Mouse (Mus musculus): ENCODE results near the gene Sash3. TPM values are rescaled to one million over a fixed set of nuclear protein-coding genes. Genes with fewer than 3 reads are reported as not detected.

Sash3 gene
- polyA plus RNA-seq, 1 experiment from 2014 or later, result 1.3 TPM

DNA sequence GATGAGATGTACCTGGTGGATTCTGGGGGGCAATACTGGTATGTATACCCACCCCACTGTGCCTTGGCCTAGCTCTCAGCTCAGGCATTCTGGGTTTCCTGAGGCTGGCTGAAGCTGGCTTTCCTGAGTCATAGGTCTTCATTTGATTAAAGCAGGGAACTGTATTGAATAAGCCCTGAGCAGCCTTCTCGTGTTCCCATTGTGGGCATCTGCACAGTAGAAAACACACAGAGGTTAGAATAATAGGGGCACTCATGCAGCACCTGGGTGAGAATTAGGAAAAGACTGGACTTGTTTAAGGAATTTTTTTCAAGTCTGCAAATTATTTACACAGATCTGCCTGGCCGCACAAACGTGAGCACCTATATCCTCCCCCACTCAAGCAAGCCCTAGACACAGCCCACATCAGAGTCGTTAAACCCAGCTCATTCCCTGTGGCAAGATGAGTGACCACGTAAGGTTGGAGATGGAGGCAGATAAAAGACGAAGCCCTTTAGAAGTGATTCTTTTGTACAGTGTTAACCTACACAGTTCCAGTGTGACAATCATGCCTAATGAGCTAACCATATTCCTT is 19.2 kb upstream of the Sash3 start:
- Histone ChIP-seq H3K4me1 (0 out of 2 replicates have a peak, but pooled peaks cover 3% of the 10 kb centered on the region), H3K9me3 (replicated peaks) (no peaks in the 10 kb centered on the region), H3K4me3 (no peak overlapping the region), H3K27ac (replicated peaks) (no peak overlapping the region), H3K36me3 (no peaks in the 10 kb centered on the region), H3K27me3 (ENCODE audit: low read depth, poor library complexity, severe bottlenecking) (peaks cover 6% of the 10 kb centered on the region; the same call in 1 of the 2 replicates)
- 70% methylated on average over 6 of the region's 6 CpGs for WGBS
- no peak for DNase-seq (ENCODE audit: low spot score)

DNA sequence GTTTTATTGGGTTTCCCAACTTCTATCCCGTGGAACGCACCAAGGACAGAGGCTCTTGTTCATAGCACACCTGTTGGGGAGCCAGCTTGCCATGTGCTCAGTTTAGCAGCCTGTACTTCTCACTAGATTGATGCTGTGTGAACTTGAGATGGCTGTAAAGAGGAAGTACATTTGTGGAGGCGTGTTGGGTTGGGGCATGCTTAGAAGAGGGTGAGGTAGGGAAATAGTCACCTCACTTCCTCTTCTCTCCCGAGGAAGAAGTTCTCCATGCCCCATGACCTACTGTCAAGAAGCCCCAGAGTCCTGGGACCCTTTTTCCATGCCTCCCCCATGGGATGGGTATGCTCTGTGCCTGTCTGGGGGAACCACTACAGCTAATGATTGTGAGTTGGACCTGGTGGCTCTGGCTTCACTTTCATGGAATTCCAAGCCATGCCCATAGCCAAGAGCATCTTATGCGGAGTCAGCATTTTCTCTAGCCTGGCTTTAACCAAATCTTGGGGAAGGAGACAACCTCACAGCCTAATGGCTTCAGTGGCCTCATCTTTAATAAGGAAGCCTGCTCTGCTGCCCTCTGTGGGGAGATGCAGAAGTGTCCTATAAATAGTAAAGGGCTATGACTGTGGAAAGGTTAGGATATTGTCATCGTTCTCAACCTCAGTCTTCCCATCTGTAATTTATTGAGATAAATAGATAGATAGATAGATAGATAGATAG is 18.6 kb upstream of the Sash3 start:
- no peaks in the 10 kb centered on the region for H3K36me3 ChIP-seq
- H3K4me3 ChIP-seq, result no peak overlapping the region
- H3K9me3 ChIP-seq (replicated peaks), result no peaks in the 10 kb centered on the region
- peaks cover 6% of the 10 kb centered on the region; the same call in 1 of the 2 replicates for H3K27me3 ChIP-seq (ENCODE audit: low read depth, poor library complexity, severe bottlenecking)
- 0 out of 2 replicates have a peak, but pooled peaks cover 3% of the 10 kb centered on the region for H3K4me1 ChIP-seq
- no peak for DNase-seq (ENCODE audit: low spot score)
- H3K27ac ChIP-seq (replicated peaks), result no peak overlapping the region
- 78% methylated on average over 6 of the region's 6 CpGs for WGBS

DNA sequence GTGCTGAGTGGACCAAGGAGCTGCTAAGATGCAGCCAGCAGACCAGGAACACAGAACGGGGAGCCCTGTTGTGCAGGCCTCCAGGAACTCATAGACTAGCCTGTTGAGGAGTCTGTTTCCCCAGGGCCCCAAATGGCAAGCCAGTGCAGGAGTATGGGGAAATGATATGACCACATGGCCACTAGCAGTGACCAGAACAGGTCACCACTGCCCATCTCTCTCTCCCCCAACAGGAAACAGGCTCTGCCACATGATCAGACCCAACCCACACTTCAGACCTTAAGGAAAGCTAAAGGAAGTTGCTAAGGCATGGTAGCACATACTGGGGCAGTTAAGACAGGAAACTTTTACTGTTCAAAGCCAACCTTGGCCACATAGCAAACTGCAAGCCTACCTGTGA is 17.1 kb upstream of the Sash3 start:
- no peaks in the 10 kb centered on the region for H3K36me3 ChIP-seq
- H3K27ac ChIP-seq (replicated peaks), result no peak overlapping the region
- 73% methylated on average over 1 of the region's 1 CpGs for WGBS
- 0 out of 2 replicates have a peak, but pooled peaks cover 6% of the 10 kb centered on the region for H3K27me3 ChIP-seq (ENCODE audit: low read depth, poor library complexity, severe bottlenecking)
- H3K4me1 ChIP-seq, result 0 out of 2 replicates have a peak, but pooled peaks cover 3% of the 10 kb centered on the region
- no peak overlapping the region for H3K4me3 ChIP-seq
- no peak for DNase-seq (ENCODE audit: low spot score)
- no peaks in the 10 kb centered on the region for H3K9me3 ChIP-seq (replicated peaks)

DNA sequence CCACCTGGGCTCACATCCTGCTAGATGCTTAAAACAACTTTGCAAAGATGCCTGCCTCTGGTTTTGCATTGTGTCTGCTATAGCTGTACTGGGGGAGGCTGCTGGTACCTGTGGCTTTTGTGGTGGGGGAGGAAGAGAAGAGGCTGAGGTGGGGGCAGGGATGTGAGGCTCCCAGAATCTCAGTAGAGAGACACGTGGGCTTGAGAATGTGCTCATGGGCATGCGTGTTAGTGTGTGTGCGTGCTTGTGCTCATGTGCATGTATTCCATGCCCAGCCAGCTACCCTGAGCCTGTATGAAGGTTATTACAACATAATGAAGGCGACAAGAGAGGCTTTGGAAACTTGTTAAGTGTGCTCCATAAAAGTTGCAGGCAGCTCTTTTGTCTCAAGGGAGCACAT is 9.3 kb upstream of the Sash3 start:
- Histone ChIP-seq H3K4me1 (peaks cover 19% of the 10 kb centered on the region), H3K27me3 (ENCODE audit: low read depth, poor library complexity, severe bottlenecking) (peaks cover 11% of the 10 kb centered on the region; the same call in 1 of the 2 replicates), H3K9me3 (replicated peaks) (no peaks in the 10 kb centered on the region), H3K27ac (replicated peaks) (no peak overlapping the region), H3K4me3 (no peak overlapping the region), H3K36me3 (no peaks in the 10 kb centered on the region)
- WGBS, result 92% methylated on average over 4 of the region's 4 CpGs
- no peak for DNase-seq (ENCODE audit: low spot score)

DNA sequence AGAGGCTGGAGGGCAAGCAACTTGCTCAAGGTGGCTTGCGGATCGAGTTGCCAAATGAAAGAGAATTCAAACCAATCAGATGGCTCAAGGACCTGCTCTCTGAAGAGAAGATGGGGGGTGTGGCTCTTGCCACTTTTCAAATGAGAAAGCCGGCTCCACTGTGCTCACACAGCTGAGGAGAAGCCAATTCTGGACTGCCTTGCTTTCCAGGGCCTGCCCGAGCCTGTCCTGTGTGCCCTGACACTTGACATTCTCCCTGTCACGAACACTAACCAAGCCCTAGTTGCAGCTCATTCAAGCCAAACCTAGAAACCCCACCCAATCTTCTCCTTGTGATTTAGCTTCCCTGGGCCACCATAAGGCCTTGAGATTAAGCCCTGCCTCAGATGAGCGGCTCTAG is 8.2 kb upstream of the Sash3 start:
- Histone ChIP-seq H3K9me3 (replicated peaks) (no peaks in the 10 kb centered on the region), H3K36me3 (no peaks in the 10 kb centered on the region), H3K4me1 (peaks cover 19% of the 10 kb centered on the region), H3K4me3 (no peak overlapping the region), H3K27me3 (ENCODE audit: low read depth, poor library complexity, severe bottlenecking) (peaks cover 11% of the 10 kb centered on the region; the same call in 1 of the 2 replicates), H3K27ac (replicated peaks) (no peak overlapping the region)
- 63% methylated on average over 6 of the region's 6 CpGs for WGBS
- DNase-seq (ENCODE audit: low spot score), result no peak

DNA sequence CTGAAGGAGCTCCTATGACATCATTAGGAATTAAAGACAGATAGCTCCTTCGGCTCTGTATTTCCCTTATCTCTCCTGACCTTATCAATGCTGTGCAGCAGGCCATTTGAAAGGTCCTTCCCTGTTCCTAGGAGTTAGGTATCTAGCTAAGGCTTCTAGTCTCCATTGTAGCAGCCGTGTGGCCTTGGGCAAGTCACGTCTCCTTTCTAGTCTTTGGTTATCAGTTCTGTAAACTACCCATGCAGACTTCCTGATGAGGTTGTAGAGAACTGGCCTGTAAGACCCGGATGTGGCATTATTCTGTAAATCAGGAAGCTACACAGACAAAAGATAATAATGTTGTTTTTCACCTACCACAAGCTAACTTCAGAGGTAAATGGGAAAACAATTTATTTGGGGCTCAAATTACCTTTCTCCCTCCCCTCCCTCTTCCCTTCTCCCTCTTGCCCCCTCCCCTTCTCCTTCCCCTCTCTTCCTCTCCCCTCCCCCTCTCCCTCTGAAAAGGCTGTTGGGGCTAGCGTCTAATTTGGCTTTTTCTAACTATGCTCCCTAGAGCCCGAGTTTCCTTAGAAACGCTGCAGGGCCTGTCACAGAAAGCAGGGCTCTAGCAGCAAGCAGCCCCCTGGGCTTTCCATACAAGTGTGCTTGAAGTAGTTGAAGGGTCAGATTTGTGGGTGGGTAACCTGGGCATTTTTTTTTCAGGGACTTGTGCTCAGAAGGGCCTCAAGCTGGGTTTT is 7.5 kb upstream of the Sash3 start:
- WGBS, result 53% methylated on average over 7 of the region's 7 CpGs
- no peak for DNase-seq (ENCODE audit: low spot score)
- no peak overlapping the region for H3K4me3 ChIP-seq
- peaks cover 19% of the 10 kb centered on the region for H3K4me1 ChIP-seq
- H3K9me3 ChIP-seq (replicated peaks), result no peaks in the 10 kb centered on the region
- H3K27me3 ChIP-seq (ENCODE audit: low read depth, poor library complexity, severe bottlenecking), result peaks cover 11% of the 10 kb centered on the region; the same call in 1 of the 2 replicates
- H3K36me3 ChIP-seq, result no peaks in the 10 kb centered on the region
- no peak overlapping the region for H3K27ac ChIP-seq (replicated peaks)

DNA sequence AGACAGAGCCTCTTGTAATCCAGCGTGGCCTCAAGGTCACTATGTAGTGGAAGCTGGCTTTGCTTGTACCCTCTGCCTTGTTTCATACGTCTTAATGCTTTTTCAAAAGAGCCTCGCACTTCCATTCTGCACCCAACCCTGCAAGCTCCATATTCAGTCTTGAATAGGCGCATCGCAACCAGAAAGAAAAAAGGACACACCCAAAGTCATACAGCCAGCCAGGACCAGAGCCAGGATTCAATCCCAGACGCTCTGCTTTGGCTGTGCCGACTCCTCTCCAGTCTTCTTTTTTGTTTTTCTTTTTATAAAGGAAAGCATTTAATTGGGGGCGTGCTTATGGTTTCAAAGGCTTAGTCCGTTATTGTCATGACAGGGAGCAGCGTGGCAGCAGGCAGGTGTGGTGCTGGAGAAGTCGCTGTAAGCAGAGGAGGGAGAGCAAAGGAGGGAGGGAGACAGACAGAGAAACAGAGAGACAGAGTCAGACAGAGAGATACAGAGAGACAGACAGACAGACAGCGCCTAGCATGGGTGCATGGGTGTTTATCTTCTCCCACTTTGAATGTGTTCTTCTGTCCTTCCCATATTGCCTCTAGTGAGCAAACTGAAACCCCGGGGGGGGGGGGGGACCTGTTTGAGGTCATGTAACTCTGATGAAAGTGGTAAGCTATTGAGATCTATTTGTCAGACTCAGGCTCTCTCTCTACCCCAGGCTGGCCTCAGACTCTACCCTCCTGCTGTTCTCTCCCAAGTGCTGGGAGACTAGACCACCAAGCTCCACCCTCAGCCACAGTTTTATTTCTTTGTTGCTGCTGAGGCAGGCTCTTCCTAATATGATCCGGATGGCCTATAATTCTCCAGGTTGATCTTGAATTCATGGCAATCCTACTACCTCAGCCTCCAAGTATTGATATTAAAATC is 6.6 kb upstream of the Sash3 start:
- H3K9me3 ChIP-seq (replicated peaks), result no peaks in the 10 kb centered on the region
- DNase-seq (ENCODE audit: low spot score), result no peak
- no peaks in the 10 kb centered on the region for H3K36me3 ChIP-seq
- H3K4me1 ChIP-seq, result peaks cover 19% of the 10 kb centered on the region
- 39% methylated on average over 14 of the region's 14 CpGs for WGBS
- H3K4me3 ChIP-seq, result no peak overlapping the region
- no peak overlapping the region for H3K27ac ChIP-seq (replicated peaks)
- peaks cover 11% of the 10 kb centered on the region; the same call in 1 of the 2 replicates for H3K27me3 ChIP-seq (ENCODE audit: low read depth, poor library complexity, severe bottlenecking)

DNA sequence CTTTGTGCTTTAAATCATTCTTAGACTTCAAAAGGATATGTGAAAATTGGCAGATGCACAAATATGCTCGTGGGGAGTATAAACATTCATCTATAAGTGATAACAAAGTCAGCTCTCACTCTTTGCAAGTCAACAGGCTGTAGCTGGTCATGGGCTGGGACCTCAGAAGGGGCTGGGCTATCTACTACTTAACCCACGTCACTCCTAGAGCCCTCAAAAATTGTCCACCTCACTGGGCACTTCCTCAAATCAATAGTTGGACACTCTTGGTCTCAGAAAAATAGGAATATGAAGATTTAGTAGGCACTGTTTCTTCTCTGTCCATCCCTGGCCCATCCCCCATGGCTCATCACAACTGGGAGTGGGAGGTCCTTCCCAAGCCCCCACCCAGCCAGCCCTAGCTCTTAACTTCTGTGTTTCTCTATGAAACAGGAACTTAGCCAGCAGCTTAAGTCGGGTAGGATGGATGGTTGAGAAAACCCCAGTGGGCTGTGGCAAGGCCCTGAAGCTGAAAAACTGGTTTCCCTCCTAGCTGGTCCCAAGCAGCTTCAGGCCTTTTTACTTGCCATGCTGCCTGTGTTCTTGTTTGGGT is 5.9 kb upstream of the Sash3 start:
- H3K4me1 ChIP-seq, result peaks cover 19% of the 10 kb centered on the region
- H3K4me3 ChIP-seq, result no peak overlapping the region
- peaks cover 6% of the 10 kb centered on the region; the same call in 1 of the 2 replicates for H3K27me3 ChIP-seq (ENCODE audit: low read depth, poor library complexity, severe bottlenecking)
- H3K27ac ChIP-seq (replicated peaks), result no peak overlapping the region
- no peaks in the 10 kb centered on the region for H3K36me3 ChIP-seq
- WGBS, result 71% methylated on average over 3 of the region's 3 CpGs
- DNase-seq (ENCODE audit: low spot score), result no peak
- no peaks in the 10 kb centered on the region for H3K9me3 ChIP-seq (replicated peaks)

DNA sequence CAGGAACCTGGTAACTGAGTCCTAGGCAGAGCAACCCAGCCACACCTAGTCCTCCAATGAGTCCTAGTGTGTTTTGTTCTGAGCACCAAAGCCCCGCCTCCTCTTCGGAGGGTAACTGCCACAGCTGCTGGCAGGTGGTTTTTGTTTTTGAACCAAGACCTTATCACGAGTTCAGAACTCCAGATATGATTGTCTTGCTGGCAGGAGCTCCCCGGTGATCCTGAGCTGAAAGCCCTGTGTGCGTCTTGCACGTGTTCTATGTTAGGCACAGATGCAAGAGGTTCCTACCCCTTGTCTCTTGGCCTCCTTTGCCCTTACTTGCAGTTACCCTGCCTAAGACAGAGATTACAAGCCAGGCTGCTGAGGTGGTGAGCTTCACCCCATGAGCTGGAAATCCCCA is 4.8 kb upstream of the Sash3 start:
- peaks cover 6% of the 10 kb centered on the region; the same call in 1 of the 2 replicates for H3K27me3 ChIP-seq (ENCODE audit: low read depth, poor library complexity, severe bottlenecking)
- 81% methylated on average over 6 of the region's 6 CpGs for WGBS
- H3K27ac ChIP-seq (replicated peaks), result no peak overlapping the region
- H3K4me3 ChIP-seq, result no peak overlapping the region
- H3K4me1 ChIP-seq, result peaks cover 19% of the 10 kb centered on the region
- H3K9me3 ChIP-seq (replicated peaks), result no peaks in the 10 kb centered on the region
- H3K36me3 ChIP-seq, result no peaks in the 10 kb centered on the region
- DNase-seq (ENCODE audit: low spot score), result no peak

DNA sequence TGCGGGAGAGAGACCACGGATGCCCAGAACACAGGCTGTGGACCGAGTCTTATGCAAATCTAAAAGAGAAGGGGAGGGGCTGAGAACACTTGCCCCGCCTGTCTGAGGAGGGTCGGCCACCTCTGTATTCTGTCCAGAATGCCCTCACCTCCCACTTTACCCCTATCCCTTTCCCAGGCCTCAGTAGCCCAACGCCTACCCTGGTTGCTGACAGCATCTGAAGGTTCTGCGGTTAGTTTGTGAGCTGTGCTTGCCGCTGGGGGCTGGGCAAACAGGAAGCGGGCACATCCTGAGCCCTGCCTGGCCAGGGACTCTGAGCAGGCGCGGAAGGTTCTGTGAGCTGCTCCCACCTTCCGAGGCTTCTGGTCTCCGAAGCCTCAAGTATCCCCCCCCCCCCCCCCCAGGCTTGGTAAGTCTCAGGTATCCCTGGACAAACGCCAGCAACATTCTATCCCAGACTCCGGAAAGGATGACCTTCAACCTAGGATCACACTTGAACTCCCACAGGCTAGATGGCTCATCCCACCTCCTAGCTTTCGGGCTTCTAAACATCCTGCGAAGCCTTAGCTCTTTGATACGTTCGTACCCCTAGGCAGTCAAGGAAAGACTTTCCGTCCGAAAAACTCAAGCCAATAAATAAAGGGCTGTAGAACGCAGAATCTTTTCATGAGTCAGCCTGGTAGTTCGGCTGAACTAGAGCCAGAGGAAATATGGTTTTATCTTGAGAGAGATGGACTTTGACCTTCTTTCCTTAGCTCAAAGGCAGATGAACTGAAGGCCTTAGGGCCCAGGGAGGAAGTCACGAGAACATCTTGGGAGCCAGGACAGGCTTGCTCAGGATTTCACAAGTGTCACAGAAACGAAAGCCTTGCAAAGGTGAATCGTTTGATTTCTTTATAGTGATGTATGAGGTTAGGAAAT is 2.6 kb upstream of the Sash3 start:
- Histone ChIP-seq H3K36me3 (no peaks in the 10 kb centered on the region), H3K27ac (replicated peaks) (no peak overlapping the region), H3K9me3 (replicated peaks) (no peaks in the 10 kb centered on the region), H3K27me3 (ENCODE audit: low read depth, poor library complexity, severe bottlenecking) (peaks cover 6% of the 10 kb centered on the region; the same call in 1 of the 2 replicates), H3K4me1 (peaks cover 12% of the 10 kb centered on the region), H3K4me3 (peak overlapping the region; percentile 36)
- 63% methylated on average over 26 of the region's 26 CpGs for whole genome bisulfite sequencing
- DNase-seq (ENCODE audit: low spot score), result no peak

DNA sequence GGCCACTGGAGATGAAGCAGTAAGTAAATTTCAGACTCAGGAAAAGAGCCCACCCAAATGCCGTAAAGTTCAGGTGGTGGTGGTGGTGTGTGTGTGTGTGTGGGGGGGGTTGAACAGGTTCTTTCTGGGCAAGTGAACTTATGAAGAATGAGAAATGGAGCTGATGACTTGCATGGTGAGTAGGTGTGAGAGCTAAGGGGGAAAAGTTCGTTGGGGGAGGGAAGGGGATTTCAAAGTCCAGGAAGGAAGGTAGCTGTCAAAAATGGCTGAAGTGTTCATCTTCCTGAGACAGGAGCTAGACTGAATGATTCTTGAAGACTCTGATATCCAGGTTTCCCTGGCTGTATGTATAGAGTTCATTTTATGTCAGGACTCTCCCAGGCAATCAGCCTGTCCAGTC is 990 bp downstream of the Sash3 start:
- Histone ChIP-seq H3K27me3 (ENCODE audit: low read depth, poor library complexity, severe bottlenecking) (no peaks in the 10 kb centered on the region), H3K27ac (replicated peaks) (no peak overlapping the region), H3K4me1 (no peaks in the 10 kb centered on the region), H3K9me3 (replicated peaks) (no peaks in the 10 kb centered on the region), H3K4me3 (no peak overlapping the region), H3K36me3 (no peaks in the 10 kb centered on the region)
- 83% methylated on average over 2 of the region's 2 CpGs for WGBS
- no peak for DNase-seq (ENCODE audit: low spot score)
